Mouse (Mus musculus) heart, adult 2 months (tissue): ENCODE measurements around the gene Cacna1b. TPM values are rescaled to one million over a fixed set of nuclear protein-coding genes. Genes with fewer than 3 reads are reported as not detected.

Source experiments
- DNase-seq, 2 experiments: peaks; one replicate each; pipeline ENCODE4 v3.0.0; 2021
- H3K27ac ChIP-seq: fragments of 200-600 bp; 2 replicates; pipeline ENCODE4 v1.8.1; 2022
- H3K27me3 ChIP-seq: fragments of 200-500 bp; 2 replicates; pipeline ENCODE4 v1.6.1; 2012; ENCODE audit warnings: mild to moderate bottlenecking, low read length, inconsistent platforms, mixed read lengths; ENCODE audit not compliant: control insufficient read depth, insufficient read depth
- H3K36me3 ChIP-seq: fragments of 200-500 bp; 2 replicates; pipeline ENCODE4 v1.6.1; 2012; ENCODE audit warnings: low read length, inconsistent platforms; ENCODE audit not compliant: control insufficient read depth, insufficient read depth
- H3K4me1 ChIP-seq: fragments of 200-500 bp; 2 replicates; pipeline ENCODE4 v1.6.1; 2011; ENCODE audit warnings: low read length; ENCODE audit not compliant: control insufficient read depth, insufficient read depth
- H3K4me3 ChIP-seq: fragments of 200-600 bp; 2 replicates; pipeline ENCODE4 v1.8.1; 2022
- H3K79me2 ChIP-seq: fragments of 200-500 bp; replicated peaks from 2 replicates; pipeline ENCODE4 v1.6.1; 2012; ENCODE audit warnings: mild to moderate bottlenecking, inconsistent platforms, low read length, moderate library complexity, mixed read lengths; ENCODE audit not compliant: control insufficient read depth, insufficient read depth
- H3K9ac ChIP-seq: fragments of 200-500 bp; 2 replicates; pipeline ENCODE4 v1.6.1; 2012; ENCODE audit warnings: low read depth, mild to moderate bottlenecking, control low read depth, inconsistent platforms, low read length, mixed read lengths
- CTCF ChIP-seq: fragments of 200-600 bp; IDR thresholded peaks from 2 replicates; pipeline ENCODE4 v1.8.1; 2022; ENCODE audit warnings: antibody characterized with exemption, mild to moderate bottlenecking, moderate library complexity
- EP300 ChIP-seq: fragments of 200-500 bp; IDR thresholded peaks from 2 replicates; pipeline ENCODE4 v1.6.1; 2011; ENCODE audit warnings: low read depth, low read length, control low read depth; ENCODE audit not compliant: insufficient read depth
- POLR2A ChIP-seq: fragments of 200-500 bp; IDR thresholded peaks from 2 replicates; pipeline ENCODE4 v1.6.1; 2011; ENCODE audit warnings: mild to moderate bottlenecking, low read depth, low read length, control low read depth; ENCODE audit not compliant: insufficient read depth
- WGBS: fragments of 180-500 bp; shearing (Covaris S2); methylation state at CpG from one replicate; pipeline ENCODE4 v1.1.7; 2018; 5-methylcytosine and 5-hydroxymethylcytosine counted together
- intact Hi-C: fragments of 180-260 bp; cut with DNase I; formaldehyde crosslinking; loops from one replicate; pipeline ENCODE4 v1.15.1; 2025
- polyA plus RNA-seq: library from polyadenylated mRNA; depleted of rRNA; stranded (reverse); fragments of >200 nt; gene quantifications from 2 replicates; pipeline ENCODE4 v1.2.3, GENCODE M21; 2012
- total RNA-seq, 2 experiments: library from RNA; stranded (reverse); gene quantifications; 2 replicates each; pipeline ENCODE4 v1.2.3; 2021

The Cacna1b gene
- total and polyA plus RNA-seq, 3 experiments: 0.05 to 0.25 (median 0.09) TPM

GRCm38 (mm10) chr2:24659150-24659775, 103.7 kb downstream of the Cacna1b start:
- H3K36me3 ChIP-seq: no peaks in the 10 kb centered on the region
- no peaks in the 10 kb centered on the region for H3K79me2 ChIP-seq
- H3K4me3 ChIP-seq: no peak overlapping the region
- no peak overlapping the region for H3K9ac ChIP-seq
- no peak for DNase-seq
- no peaks in the 10 kb centered on the region for H3K27me3 ChIP-seq
- H3K27ac ChIP-seq: no peak overlapping the region
- intact Hi-C loops: no loop called here
- no peaks in the 10 kb centered on the region; the same call in 1 of the 2 replicates for H3K4me1 ChIP-seq
- no peak for TF ChIP-seq EP300
- TF ChIP-seq POLR2A: no peak
- TF ChIP-seq CTCF: no peak
- 41% methylated on average over 6 of the region's 6 CpGs for WGBS

- no peaks in the 10 kb centered on the region for H3K36me3 ChIP-seq
- WGBS: 72% methylated on average over 6 of the region's 6 CpGs
These were observed 114.4 kb downstream of the Cacna1b start for GRCm38 (mm10) chr2:24648503-24648902.

GRCm38 (mm10) chr2:24646452-24647146, 116.4 kb downstream of the Cacna1b start:
- WGBS: 84% methylated on average over 5 of the region's 5 CpGs
- no peak overlapping the region for H3K9ac ChIP-seq
- H3K4me1 ChIP-seq: no peaks in the 10 kb centered on the region
- H3K79me2 ChIP-seq: no peaks in the 10 kb centered on the region
- no peak for TF ChIP-seq POLR2A
- no peak for TF ChIP-seq CTCF
- TF ChIP-seq EP300: no peak
- H3K27me3 ChIP-seq: no peaks in the 10 kb centered on the region
- no peak overlapping the region for H3K4me3 ChIP-seq
- H3K27ac ChIP-seq: no peak overlapping the region
- no peak for DNase-seq
- intact Hi-C loops: no loop called here
- H3K36me3 ChIP-seq: no peaks in the 10 kb centered on the region

More at GRCm38 (mm10) chr2:24648503-24648902, 114.4 kb downstream of the Cacna1b start:
- Histone ChIP-seq H3K79me2 (no peaks in the 10 kb centered on the region), H3K4me3 (no peak overlapping the region), H3K27ac (no peak overlapping the region), H3K27me3 (no peaks in the 10 kb centered on the region), H3K9ac (no peak overlapping the region), H3K4me1 (no peaks in the 10 kb centered on the region)
- TF ChIP-seq CTCF (no peak), POLR2A (no peak), EP300 (no peak)
- intact Hi-C loops: no loop called here
- DNase-seq: no peak

- no peaks in the 10 kb centered on the region for H3K36me3 ChIP-seq
- no peaks in the 10 kb centered on the region for H3K27me3 ChIP-seq
- no peak for DNase-seq
- 85% methylated on average over 7 of the region's 7 CpGs for WGBS
- no peak overlapping the region for H3K9ac ChIP-seq
- H3K4me1 ChIP-seq: no peaks in the 10 kb centered on the region
- intact Hi-C loops: no loop called here
- TF ChIP-seq EP300 (no peak), CTCF (no peak), POLR2A (no peak)
- no peak overlapping the region for H3K27ac ChIP-seq
- H3K79me2 ChIP-seq: no peaks in the 10 kb centered on the region
- H3K4me3 ChIP-seq: no peak overlapping the region
These were observed 120.1 kb downstream of the Cacna1b start for GRCm38 (mm10) chr2:24642834-24643233.

GRCm38 (mm10) chr2:24638102-24638954, 124.6 kb downstream of the Cacna1b start:
- WGBS: 71% methylated on average over 14 of the region's 14 CpGs
- DNase-seq: no peak
- H3K79me2 ChIP-seq: no peaks in the 10 kb centered on the region
- H3K27me3 ChIP-seq: 0 out of 2 replicates have a peak, but pooled peaks cover 2% of the 10 kb centered on the region
- TF ChIP-seq EP300 (no peak), CTCF (no peak), POLR2A (no peak)
- no peak overlapping the region for H3K27ac ChIP-seq
- H3K4me1 ChIP-seq: no peaks in the 10 kb centered on the region
- H3K9ac ChIP-seq: no peak overlapping the region
- H3K4me3 ChIP-seq: no peak overlapping the region
- H3K36me3 ChIP-seq: no peaks in the 10 kb centered on the region
- intact Hi-C loops: no loop called here

- no peaks in the 10 kb centered on the region for H3K79me2 ChIP-seq
- 74% methylated on average over 6 of the region's 6 CpGs for WGBS
- no peak for TF ChIP-seq POLR2A
- H3K27me3 ChIP-seq: 0 out of 2 replicates have a peak, but pooled peaks cover 2% of the 10 kb centered on the region
- no peaks in the 10 kb centered on the region for H3K36me3 ChIP-seq
- H3K27ac ChIP-seq: no peak overlapping the region
- no peak for DNase-seq
- H3K9ac ChIP-seq: no peak overlapping the region
- no peak overlapping the region for H3K4me3 ChIP-seq
- intact Hi-C loops: no loop called here
- no peaks in the 10 kb centered on the region for H3K4me1 ChIP-seq
These were observed 129.3 kb downstream of the Cacna1b start for GRCm38 (mm10) chr2:24633645-24634044.
